Mouse (Mus musculus): ENCODE results near the gene Zfyve27. TPM values are rescaled to one million over a fixed set of nuclear protein-coding genes. Genes with fewer than 3 reads are reported as not detected.

Zfyve27 gene
- total RNA-seq (2021) = 10 to 100 TPM; 17.3 to 21.3 TPM
- long read RNA-seq, experiment 1, partial matches to known transcripts = 0 of 14 reads
- long read RNA-seq, experiment 1, other reads (novel, unspliced or antisense) = 11 of 14 reads
- long read RNA-seq, experiment 2, full-length matches to known transcripts = 2 of 10 reads
- long read RNA-seq, experiment 2, partial matches to known transcripts = 1 of 10 reads
- long read RNA-seq, experiment 2, other reads (novel, unspliced or antisense) = 7 of 10 reads

GRCm38 (mm10) chr19:42163764-42164163 is at the start of gene Zfyve27:
Gene Zfyve27, plus strand, starts transcription at chr19:42163951.
- no peak for DNase-seq

- DNase-seq = no peak
Observed at GRCm38 (mm10) chr19:42115783-42116335, 47.9 kb upstream of the Zfyve27 start.

- no peak for DNase-seq
Observed at GRCm38 (mm10) chr19:42118142-42118541, 45.6 kb upstream of the Zfyve27 start.

- no peak for DNase-seq
Observed at GRCm38 (mm10) chr19:42118596-42118995, 45.2 kb upstream of the Zfyve27 start.

- DNase-seq = no peak
Observed at GRCm38 (mm10) chr19:42120451-42120850, 43.3 kb upstream of the Zfyve27 start.

GRCm38 (mm10) chr19:42124684-42125083 is 39.1 kb upstream of the Zfyve27 start:
- DNase-seq = no peak

GRCm38 (mm10) chr19:42125501-42126218 is 38.1 kb upstream of the Zfyve27 start:
- DNase-seq = no peak

GRCm38 (mm10) chr19:42126219-42126605 is 37.5 kb upstream of the Zfyve27 start:
- DNase-seq = no peak

- DNase-seq = no peak
Observed at GRCm38 (mm10) chr19:42127024-42127423, 36.7 kb upstream of the Zfyve27 start.

GRCm38 (mm10) chr19:42128052-42128740 is 35.6 kb upstream of the Zfyve27 start:
- DNase-seq = peak in 1 of 2 experiments; percentile 29

GRCm38 (mm10) chr19:42128787-42129508 is 34.8 kb upstream of the Zfyve27 start, which contains the start of gene Avpi1:
Gene Avpi1, minus strand, starts transcription at chr19:42129059.
- DNase-seq = peak; percentile 97 to 99

GRCm38 (mm10) chr19:42129509-42130293 is 34.0 kb upstream of the Zfyve27 start:
- no peak for DNase-seq

- no peak for DNase-seq
Observed at GRCm38 (mm10) chr19:42130294-42130606, 33.5 kb upstream of the Zfyve27 start.

- peak in 1 of 2 experiments; percentile 50 for DNase-seq
Observed at GRCm38 (mm10) chr19:42131101-42131500, 32.6 kb upstream of the Zfyve27 start.

GRCm38 (mm10) chr19:42135070-42135469 is 28.7 kb upstream of the Zfyve27 start:
- DNase-seq = no peak

GRCm38 (mm10) chr19:42136126-42136525 is 27.6 kb upstream of the Zfyve27 start:
- no peak for DNase-seq

GRCm38 (mm10) chr19:42137167-42137672 is 26.5 kb upstream of the Zfyve27 start:
- no peak for DNase-seq

GRCm38 (mm10) chr19:42138517-42139285 is 25.1 kb upstream of the Zfyve27 start:
- DNase-seq = no peak

- DNase-seq = no peak
Observed at GRCm38 (mm10) chr19:42139724-42140517, 23.8 kb upstream of the Zfyve27 start.

GRCm38 (mm10) chr19:42141998-42142397 is 21.8 kb upstream of the Zfyve27 start:
- DNase-seq = no peak

All from heart, adult 18-20 months (tissue).